Mouse (Mus musculus): ENCODE results near the gene Ntn1.

Gene Ntn1

GRCm38 (mm10) chr11:68208023-68208422 lies 192.6 kb downstream of the Ntn1 start:
- no peak for DNase-seq

- DNase-seq, result no peak
These were observed 194.9 kb downstream of the Ntn1 start for GRCm38 (mm10) chr11:68205572-68206229.

GRCm38 (mm10) chr11:68204407-68204806 lies 196.2 kb downstream of the Ntn1 start:
- no peak for DNase-seq

GRCm38 (mm10) chr11:68203658-68204315 lies 196.8 kb downstream of the Ntn1 start:
- DNase-seq, result no peak

GRCm38 (mm10) chr11:68202561-68202960 lies 198.1 kb downstream of the Ntn1 start:
- DNase-seq, result no peak

- DNase-seq, result no peak
These were observed 198.7 kb downstream of the Ntn1 start for GRCm38 (mm10) chr11:68201811-68202459.

GRCm38 (mm10) chr11:68201063-68201462 lies 199.6 kb downstream of the Ntn1 start:
- no peak for DNase-seq

GRCm38 (mm10) chr11:68200500-68200899 lies 200.1 kb downstream of the Ntn1 start:
- no peak for DNase-seq

GRCm38 (mm10) chr11:68199801-68200423 lies 200.7 kb downstream of the Ntn1 start:
- no peak for DNase-seq

GRCm38 (mm10) chr11:68199103-68199502 lies 201.5 kb downstream of the Ntn1 start:
- DNase-seq, result no peak

GRCm38 (mm10) chr11:68198696-68199095 lies 201.9 kb downstream of the Ntn1 start:
- DNase-seq, result no peak

GRCm38 (mm10) chr11:68197471-68197870 lies 203.2 kb downstream of the Ntn1 start:
- DNase-seq, result no peak

- DNase-seq, result no peak
These were observed 204.1 kb downstream of the Ntn1 start for GRCm38 (mm10) chr11:68196566-68196965.

GRCm38 (mm10) chr11:68195693-68196176 lies 204.9 kb downstream of the Ntn1 start:
- DNase-seq, result no peak

- DNase-seq, result no peak
These were observed 205.5 kb downstream of the Ntn1 start for GRCm38 (mm10) chr11:68195168-68195567.

GRCm38 (mm10) chr11:68190849-68191248 lies 209.8 kb downstream of the Ntn1 start:
- no peak for DNase-seq

GRCm38 (mm10) chr11:68188695-68189201 lies 211.9 kb downstream of the Ntn1 start:
- DNase-seq, result no peak

GRCm38 (mm10) chr11:68187242-68187641 lies 213.4 kb downstream of the Ntn1 start:
- no peak for DNase-seq

GRCm38 (mm10) chr11:68185647-68186046 lies 215.0 kb downstream of the Ntn1 start:
- DNase-seq, result no peak

- DNase-seq, result no peak
These were observed 223.2 kb downstream of the Ntn1 start for GRCm38 (mm10) chr11:68177415-68177814.

GRCm38 (mm10) chr11:68176550-68176949 lies 224.1 kb downstream of the Ntn1 start:
- DNase-seq, result no peak

GRCm38 (mm10) chr11:68172648-68173045 lies 228.0 kb downstream of the Ntn1 start:
- DNase-seq, result no peak

- no peak for DNase-seq
These were observed 228.5 kb downstream of the Ntn1 start for GRCm38 (mm10) chr11:68171973-68172647.
